Mouse (Mus musculus) cerebellum, postnatal 10 days (tissue): ENCODE results near the gene Lrrn2.

ENCODE experiments used
- DNase-seq, 2 experiments: peaks; one replicate each; pipeline ENCODE4 v3.0.0; 2021; ENCODE audit warnings: mixed read lengths in 2 of 2

The Lrrn2 gene

DNA sequence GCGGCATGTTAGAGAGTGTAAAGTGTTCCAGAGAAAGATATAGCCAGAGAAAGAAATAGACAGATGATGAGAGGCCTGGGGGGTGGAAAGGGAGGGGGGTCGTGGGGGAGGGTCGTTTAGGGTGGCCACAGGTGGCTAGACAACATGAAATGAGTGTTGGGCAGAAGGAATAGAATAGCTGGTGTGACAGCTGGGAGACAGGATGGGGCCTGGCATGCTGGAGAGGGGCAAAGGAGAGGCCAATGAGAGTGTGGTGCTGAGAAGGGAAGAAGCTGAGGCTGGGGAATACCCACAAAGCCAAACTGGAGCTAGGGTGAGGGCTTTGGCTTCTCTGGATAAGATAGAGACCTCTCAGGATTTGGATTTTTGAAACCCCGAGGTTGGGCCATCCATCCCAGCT is 6.6 kb downstream of the Lrrn2 start:
- DNase-seq: peak; percentile 61 to 74

DNA sequence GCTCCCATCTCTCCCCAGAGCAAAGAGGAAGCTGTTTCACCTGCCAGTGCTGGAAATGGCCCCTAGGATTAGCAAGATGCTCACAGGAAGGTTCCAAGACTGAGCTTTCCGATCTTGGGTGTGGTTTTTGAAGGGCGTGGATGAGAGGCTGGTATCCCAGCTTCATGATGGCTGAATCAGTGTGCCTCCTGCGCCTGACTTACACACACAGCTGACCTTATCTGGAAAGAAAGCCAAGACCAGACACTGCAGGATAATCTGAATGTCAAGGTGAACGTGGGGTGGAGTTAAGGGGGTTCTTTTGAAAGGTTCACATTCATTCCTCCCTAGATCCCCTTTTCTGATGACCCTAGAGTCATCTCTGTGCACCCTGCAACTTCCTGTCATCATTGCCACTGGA is 8.7 kb downstream of the Lrrn2 start:
- no peak for DNase-seq

DNA sequence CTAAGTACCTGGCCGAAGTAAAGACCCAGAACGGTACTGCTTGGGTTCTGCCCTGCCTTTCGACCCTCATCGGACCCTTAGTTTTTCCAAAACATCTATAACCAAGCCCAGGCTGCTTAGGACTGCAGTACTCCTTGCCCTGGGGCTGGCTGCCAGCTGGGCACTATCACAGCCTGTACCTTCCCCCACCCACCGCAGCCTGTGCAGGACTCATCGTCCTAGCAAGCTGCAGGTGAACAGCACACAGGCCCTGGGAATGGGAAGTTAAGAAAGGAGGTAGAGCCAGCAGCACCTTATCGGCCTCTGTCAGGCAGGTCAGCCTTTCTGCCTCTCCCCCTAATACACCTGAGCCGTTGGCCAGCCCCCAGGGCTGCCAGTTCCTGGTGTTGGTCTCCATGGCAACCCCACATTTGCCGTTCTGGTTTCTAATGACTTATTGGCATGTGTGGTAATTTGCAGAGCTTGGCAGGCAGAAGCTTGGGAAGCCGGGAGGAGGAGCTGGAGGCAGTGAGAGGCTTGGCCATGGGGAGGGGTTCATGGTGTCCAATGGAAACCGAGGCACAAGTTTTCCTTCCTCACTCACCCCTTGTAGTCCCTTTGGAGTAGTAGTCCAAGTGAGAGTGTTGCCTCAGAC is 10.2 kb downstream of the Lrrn2 start:
- DNase-seq: peak; percentile 79 to 81

DNA sequence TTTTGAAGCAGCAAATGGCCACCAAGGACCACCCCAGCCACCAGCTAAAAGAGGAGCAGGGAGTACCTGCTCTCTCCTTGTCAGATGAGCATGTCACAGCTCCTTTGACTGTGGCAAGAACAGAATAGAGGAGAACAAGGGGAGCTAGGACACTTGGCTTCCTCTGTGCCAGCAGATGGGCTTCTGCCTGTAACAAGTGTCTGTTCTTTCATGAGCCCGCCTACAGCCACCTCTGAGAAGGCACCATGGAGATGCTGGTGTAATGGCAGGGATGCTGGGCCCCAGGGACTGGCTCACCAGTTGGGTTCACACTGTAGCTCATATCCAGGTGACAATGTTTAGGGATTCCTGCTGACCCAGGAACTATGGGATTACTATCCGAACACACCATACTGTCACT is 12.0 kb downstream of the Lrrn2 start:
- no peak for DNase-seq

DNA sequence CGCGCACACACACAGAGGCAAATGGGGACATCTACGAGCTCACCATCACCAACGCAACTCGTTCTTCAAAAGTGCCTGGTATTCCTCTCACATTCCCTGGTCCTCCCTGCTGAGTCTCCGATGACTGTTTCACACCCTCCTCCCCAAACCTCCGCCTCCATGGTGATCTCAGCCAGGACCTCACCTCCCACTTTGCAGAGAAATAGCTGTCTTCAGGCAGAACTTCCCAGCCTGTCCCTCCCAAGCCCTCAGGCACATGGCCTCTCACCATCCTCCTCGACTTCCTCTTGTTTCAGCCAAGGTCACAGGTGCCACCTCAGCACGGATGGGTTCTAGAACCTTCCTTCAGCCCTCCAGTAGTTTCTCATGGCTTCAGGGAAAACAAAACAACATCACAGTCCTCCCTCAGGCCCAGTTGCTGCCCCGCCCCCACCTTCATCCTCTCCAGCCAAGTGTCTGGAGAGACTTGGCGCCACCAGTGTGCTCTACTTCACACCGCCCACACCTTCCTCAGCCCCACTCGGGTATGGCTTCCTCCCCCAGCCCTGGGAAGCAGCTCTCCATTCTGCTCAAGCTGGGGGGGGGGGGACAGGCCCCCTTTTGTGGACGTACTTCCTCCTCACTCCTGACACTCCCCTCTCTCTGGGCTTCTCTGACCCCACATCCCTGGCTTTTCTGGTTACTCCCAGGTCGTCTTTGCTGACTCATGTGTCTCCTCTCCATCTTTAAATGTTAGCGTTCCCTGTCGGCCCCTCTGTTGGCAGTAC is 13.4 kb downstream of the Lrrn2 start:
- peak; percentile 42 to 47 for DNase-seq

DNA sequence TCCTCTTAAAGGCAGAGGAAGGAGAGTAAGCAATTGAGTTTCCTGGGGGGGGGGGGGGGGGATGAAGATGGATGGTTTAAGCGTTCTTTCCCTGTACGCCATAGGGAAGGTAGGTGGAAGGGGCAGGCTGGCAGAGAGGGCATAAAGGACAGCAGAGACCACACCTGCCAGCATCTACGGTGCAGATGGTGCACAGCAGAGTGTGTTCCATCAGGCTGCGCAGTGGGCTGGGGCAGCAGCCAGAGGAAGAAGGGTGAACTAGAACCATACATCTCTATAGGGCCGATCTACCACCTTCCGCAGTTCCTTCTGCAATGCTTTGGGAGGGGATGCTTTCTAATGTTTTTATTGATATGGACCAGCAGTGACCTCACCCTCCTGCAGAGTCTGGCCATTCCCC is 19.0 kb downstream of the Lrrn2 start:
- peak; percentile 66 to 74 for DNase-seq

DNA sequence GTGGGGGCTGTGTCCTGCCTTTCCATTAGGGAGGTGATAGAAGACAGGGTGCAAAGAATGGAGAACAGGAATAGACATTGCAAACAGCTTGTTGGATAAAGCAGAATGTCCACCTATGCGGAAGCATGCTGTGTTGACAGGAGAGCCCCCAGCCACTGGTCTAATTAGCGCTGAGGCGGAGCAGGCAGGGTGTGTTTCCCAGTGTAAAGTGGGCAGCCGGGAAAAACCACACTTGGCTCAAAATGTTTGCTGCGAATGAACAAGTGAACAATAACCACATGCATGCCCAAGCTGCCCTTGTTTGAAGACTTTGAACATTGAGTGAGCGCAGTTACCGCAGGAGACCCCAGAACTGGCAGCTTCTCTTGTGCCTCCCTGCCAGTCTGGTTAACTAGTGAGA is 19.6 kb downstream of the Lrrn2 start:
- DNase-seq: no peak

DNA sequence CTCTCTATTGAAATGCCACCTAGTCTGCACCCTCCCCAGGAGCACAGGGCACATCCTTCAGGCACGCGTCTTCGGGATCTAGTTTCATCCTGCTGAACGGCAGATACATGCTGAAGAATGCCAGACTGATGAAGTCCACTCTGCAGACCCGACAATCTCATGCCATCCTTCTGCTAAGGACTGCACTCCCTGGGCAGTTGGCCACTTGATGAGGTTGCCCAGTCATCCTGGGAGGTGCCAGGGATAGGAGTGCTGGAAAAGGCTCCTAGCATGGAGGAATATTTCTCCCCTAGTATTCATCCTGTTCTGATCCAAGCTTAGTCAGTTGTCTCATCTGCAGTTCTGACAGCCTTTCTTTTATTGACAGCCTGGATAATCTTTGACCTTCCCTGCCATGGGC is 20.9 kb downstream of the Lrrn2 start:
- peak; percentile 49 to 60 for DNase-seq

DNA sequence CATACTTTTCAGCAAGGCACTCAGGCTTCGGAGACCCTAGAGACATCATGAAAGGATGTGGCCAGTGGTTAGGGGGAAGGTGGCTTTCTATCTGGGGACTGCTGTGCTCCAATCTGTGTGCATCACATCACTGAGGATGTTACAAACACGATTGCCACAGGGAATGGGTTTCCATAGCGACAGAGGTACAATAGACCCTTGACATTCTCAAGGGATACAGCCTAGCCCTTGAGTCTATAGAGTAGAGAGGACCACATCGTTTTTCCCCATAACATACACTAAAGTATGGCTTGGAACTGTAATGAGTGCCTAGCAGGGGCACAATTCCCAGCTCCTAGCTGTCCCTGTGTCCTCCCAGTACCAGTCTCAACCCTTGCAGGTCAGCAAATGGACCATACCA is 23.4 kb downstream of the Lrrn2 start:
- DNase-seq: no peak

DNA sequence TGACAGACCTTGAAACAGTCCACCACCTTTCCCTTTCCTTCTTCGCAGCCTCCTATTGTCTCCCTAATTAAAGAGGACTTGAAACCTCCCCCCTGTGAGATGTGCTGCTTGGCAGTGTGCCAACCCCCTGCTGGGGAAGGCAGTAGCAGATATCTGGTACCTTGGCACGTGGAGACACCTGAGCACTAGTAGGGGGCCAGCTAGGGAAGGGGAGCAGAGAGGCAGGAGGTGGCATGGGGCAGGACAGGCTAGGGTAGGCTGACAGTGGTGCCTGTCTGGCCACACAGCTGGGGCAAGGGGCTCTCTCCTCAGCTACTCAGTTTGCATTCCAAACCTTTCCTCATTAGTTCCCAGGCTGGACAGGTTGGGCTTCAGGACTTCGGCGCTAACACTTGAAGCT is 29.0 kb downstream of the Lrrn2 start:
- DNase-seq: no peak

DNA sequence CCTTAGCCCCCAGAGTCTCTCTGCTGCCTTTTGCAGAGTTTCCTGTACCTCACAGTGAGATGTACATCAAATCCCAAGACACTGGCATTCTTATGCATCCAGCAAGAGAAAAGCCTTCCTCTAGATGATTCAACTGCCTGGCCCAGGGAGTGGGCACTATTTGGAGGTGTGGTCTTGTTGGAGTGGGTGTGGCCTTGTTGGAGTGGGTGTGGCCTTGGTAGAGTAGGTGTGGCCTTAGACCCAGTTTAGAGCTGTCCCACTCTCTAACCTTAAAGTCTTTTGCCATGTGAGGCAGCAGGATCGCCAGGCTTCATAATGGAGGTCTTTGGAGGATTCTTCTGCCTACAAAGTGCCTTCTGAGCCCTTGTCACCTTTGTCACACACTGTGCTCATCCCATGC is 29.9 kb downstream of the Lrrn2 start:
- no peak for DNase-seq

DNA sequence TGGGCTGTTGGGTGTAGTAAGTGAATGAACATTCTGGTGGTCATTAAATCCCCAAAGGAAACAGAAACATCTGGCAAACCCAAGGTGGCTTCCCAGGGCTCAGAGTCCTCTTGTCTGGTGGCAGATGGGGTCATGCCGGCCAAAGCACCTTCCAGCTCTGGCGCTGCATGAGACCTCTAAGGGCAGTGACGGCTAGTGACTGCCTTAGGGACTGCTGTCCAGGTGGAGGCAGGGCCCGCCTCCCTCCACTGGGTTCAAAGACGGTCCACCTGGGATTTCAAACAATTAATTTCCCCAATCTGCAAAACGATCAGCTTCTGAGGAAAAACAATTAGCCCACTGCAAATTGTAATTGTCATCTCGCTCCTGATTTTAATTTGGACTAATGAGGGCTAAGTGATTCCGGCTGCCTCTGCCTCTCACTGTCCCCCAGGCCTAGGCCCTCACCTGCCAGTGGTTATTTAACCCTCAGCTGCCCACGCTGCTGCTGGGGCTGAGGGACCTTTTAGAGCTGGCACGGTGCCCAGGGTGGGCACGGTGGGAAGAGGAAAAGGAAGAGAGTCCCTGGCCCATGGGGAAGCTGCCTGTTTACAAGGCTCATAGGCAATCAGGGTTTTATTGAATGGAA is 30.5 kb downstream of the Lrrn2 start:
- no peak for DNase-seq

DNA sequence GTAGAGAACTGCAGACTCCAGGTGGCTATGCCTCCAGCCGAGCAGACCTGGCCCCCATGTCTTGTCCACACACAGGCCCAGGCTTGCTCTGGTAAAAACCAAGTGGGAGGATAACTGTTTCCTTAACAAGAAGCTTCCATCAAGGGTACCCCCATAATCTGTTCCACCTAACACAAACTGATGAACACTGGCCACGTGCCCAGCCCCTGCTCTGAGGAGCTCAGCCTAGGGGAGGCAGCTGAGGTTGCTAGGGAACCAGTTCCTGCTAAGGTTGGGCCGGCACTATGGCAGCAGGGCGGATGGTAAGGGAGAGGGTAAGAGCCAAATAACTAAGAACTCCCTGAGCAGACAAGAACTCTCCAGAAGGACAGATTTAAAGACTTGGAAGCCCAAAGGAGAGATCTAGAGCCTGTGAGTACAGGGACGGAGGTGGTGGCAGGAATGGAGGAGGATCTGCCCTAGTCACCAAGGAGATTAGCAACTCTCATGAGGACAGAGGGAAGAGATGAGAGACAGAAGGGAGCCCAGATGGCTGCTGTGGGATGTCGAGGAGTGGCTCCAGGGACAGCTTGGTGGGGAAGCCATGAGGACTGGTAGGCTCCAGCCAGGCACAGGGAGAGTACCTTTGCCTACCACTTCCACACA is 35.9 kb downstream of the Lrrn2 start:
- DNase-seq: peak; percentile 75 to 78

DNA sequence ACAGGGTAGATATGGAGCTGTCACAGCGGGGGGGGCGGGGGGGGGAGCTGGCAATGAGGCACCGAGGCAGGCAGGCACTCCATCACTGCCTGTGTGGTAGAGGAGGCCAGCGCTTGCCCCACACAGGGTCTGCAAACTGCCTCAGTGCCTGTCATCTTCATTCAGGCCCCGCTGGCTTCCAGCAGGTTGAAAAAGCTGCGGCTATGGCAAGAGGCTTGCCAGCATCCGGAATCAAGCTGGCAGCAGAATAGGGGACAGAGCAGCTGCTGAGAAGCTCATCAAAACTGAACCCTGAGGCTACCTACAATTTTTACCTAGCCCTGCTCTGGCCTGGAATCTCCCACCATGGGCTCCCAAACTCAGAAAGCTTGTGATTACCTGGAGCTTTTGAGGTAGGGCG is 37.5 kb downstream of the Lrrn2 start:
- peak; percentile 76 to 82 for DNase-seq

DNA sequence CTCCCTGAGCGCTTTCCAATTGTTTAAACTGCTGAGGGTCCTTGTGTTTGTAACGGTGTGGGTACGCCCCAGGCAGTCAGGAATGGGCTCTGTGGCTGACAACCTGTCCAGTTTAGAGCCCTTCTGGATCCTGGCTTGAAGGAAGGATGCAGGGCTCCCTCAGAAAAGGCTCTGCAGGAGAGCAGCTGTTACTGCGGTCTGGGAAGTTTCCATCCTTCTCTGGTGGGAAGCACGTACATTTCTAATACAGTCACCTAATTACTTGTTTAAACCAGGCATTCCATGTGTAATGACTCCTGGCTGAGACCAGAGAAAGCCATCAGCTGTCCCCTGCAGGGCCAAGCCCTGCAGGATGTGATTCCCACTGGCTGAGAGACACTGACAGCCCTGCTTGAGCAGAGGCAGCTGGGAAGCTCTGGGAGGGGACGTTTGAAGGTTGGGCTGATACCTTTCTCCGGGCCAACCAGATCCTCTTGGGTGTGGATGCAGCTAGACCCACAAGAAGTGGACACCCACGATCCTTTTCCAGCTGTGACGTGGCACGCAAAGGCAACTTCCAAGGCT is 38.1 kb downstream of the Lrrn2 start:
- DNase-seq: no peak

DNA sequence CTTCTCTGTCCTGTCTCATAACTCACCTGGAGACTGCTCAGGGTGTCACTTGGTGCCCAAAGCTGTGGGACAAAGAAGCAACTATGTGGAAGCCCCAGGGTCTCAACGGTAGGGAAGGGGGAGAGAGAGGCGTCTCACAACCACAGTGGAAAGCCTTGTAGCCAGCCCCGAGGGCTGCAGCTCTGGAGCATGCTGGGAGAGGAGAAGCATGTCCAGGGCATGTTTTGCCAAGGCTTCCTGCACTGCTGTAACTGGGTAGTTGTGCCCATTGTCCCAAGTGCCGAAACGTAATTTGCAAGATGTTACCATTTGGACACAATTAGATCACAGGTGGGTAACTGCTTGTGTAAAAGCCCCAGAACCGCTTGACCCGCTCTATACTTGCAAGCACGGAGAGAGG is 39.2 kb downstream of the Lrrn2 start:
- no peak for DNase-seq

DNA sequence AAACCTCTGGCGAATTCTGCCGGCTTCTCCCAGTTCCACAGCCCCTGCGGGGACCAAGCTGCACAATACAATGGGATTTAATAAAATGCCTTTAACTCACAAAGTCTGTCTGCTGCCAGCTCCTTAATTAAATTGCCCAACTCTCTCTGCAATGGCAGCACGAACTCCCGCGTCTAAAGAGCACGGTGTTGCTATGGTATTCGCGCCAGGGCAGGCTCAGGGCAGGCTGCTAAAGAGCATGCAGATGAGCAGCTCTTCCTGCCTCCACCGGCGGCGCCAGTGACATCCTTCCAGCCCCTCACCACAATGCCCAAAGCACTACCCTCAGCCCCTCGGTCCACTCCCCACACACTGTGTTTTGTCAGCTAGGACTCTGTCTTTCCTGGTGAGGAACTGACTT is 41.0 kb downstream of the Lrrn2 start:
- DNase-seq: no peak

DNA sequence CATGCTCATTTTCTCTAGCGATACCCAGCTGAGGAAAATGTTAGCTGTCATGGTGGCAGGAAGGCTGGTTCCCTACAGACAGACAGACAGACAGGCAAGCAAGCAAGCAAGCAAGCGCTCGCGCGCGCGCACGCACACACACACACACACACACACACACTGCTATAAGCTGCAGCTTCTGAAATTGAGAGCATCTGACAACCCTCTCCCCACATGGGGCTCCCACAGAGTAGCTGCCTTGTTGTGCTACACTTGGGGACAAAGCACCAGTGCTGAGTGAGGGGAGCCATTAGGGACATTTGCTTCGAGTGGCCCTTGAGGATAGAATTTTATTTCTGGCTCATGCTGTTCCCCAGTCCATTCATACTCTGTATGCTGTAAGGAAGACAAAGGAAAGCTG is 42.2 kb downstream of the Lrrn2 start:
- DNase-seq: no peak

DNA sequence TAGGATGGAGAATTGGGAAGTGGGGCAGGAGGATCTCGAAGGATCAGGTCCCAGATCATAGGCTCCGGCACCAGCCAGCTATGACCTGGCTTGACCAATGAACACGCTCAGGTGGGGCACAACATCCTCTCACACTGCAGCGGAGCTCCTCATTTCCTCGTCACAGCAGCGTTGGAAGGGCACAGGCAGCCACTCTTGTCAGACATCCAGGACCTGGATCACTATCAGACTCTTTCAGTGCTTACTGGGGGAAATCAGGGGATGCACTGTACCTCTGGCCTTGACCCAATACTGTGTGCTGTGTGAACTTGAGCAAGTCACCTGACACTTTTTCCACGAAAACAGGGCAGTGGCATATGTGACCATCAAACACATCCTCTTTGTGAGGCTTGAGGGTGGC is 45.2 kb downstream of the Lrrn2 start:
- DNase-seq: peak; percentile 57 to 59

DNA sequence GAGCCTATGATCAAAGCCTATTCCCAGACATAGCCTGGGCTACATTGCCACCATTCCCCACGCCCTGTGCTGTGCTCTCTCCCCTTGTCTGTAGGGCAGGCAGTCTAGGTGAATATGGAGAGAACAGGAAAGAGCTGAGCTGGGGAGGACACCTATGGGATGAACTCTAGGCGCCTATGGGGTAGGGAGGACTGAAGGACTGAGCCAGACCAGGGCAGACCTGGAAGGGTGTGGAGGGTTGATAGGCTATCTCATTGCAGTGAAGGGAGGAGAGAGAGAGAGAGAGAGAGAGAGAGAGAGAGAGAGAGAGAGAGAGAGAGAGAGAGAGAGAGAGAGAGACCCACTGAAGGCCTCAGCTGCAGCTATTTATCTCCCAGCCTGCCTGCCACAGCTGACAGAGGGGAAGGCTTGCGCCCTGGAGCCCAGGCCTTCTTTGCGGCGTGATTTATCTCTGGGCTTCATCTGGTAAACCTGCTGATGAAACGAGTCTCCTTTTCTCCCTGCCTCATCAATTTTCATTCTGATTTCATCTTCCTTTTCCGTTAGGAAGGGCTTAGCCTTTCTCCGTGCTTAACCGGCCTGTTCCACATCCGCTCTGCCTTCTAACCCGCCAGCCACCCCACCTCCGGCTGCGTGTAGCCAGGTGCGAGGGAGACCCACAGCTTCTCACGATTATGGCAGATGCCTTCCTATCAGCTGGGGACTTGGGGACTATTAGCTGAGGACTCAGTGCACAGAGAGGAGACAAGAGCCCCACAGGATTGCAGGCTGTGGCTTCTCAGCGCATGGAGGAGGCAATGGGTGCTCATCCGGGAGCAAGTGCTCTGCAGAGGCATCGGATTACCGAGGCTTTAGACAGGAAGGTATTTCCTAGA is 48.2 kb downstream of the Lrrn2 start:
- no peak for DNase-seq

DNA sequence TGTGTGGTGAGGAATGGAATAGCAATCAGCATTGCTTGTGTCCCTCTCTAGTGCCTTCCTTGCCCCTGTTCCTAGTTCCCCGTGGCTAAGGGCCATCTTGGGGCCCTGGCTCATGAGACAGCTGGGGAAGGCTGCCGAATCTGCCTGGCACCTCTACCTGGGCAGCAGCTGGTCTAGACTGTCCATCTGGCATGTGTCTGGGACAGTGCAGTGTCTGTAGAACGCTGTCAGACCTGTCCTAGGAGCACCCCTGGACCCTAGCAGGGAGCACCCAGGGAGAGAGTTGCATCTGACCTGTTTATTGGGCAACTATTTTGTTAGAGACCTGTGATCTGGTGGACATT is 48.8 kb downstream of the Lrrn2 start:
- peak; percentile 65 to 69 for DNase-seq

DNA sequence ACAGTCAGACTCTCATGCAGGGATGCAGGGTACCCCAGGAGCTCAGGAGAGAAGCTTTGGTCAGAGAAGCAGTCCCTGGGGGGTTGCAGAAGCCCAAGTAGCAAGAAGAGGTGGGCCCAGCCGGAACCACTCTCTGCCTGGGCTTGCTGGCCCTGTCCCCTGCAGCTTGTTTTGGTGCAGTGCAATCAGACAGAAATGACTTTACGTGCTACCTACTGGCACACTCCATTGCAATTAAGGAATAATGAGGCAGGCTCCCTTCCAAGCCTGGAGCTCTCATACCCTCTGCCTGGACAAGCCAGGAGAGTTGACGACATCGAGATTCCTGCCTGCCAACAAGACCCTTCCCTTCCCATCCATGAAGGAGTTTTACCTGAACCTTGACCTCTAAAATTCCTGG is 50.2 kb downstream of the Lrrn2 start:
- DNase-seq: peak; percentile 58 to 60

DNA sequence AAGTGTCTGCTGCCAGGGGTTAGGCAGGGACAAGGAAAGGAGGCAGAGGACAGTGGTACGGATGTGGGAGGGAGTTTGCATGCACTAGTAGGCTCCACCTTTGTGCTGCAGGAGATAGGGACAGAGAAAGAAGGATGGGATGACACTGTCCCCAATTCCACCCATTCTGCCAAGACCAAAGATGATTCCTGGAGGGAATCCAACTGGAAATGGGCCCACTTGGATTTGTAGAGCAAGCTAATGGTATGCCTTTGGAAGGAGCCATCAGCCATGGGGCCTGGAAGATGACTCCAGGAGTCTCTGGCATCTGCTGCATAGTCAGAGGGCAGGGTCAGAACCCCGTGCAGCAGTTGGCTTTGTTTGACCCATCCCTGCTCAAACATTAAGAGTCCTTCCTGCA is 52.3 kb downstream of the Lrrn2 start:
- DNase-seq: peak; percentile 95 to 96
